Comparison of ENCODE assay signal across 10 mouse cellular contexts in genomic region chrX:13311396-13311795, GRCm38 (mm10). TPM values are rescaled to one million over a fixed set of nuclear protein-coding genes. Genes with fewer than 3 reads are reported as not detected.
DNase-seq lines count a peak whose midpoint lies in the region; ATAC-seq lines count a peak whose summit lies in the region.
"Had no signal": no experiment of that assay in that cellular context is flagged by ENCODE, and none has a peak within 500 bp of the region (broad histone marks: within the 10 kb centered on the region; RNA-seq: fewer than 3 reads in every experiment).

No protein-coding gene starts in this region.

- ATAC-seq in granulocyte monocyte progenitor cell, adult 5-6 weeks (replicated peaks; ENCODE audit: poor library complexity, severe bottlenecking), result peak; percentile 99
- ATAC-seq in neutrophil, adult 5-6 weeks (ENCODE audit: extremely low read depth, insufficient number of reproducible peaks, low FRiP score, poor library complexity, severe bottlenecking), result peak; percentile 94

- peak; percentile 55 for DNase-seq in lung, postnatal 25 days (ENCODE audit: low spot score)
- no peak for DNase-seq in lung, postnatal 4 days
- peak; percentile 14 to 55 for DNase-seq in thymus, postnatal 36 days
- no peak for DNase-seq in right cerebral cortex, adult 2 months (ENCODE audit: low spot score in 2 of 2)
- no peak for DNase-seq in frontal cortex, postnatal 36 days (ENCODE audit: low spot score in 2 of 2)
- DNase-seq in kidney, adult 8-10 months, result no peak
- DNase-seq: adrenal gland, postnatal 36 days; cerebellum, adult 9-11 months had no signal

RNA-seq across cellular contexts. Expression of gene Ddx3x, which starts 30.6 kb away (rescaled TPM):
- 150 and 178 TPM in 2 replicates for total RNA-seq in granulocyte monocyte progenitor cell, adult 5-6 weeks (2014; fragmentation: Nextera tagmentation)
- total RNA-seq in granulocyte monocyte progenitor cell, adult 5-6 weeks (2017), result 451 and 491 TPM in 2 replicates
- 498 and 529 TPM in 2 replicates for total RNA-seq in neutrophil, adult 5-6 weeks (2017)

Comparison
In these comparisons a context has a peak if more than half of its experiments do, and no peak if none do; other contexts are left out.
1. DNase-seq: peak in lung, postnatal 25 days (single experiment) and thymus, postnatal 36 days (2 of 2); none in lung, postnatal 4 days (0 of 2), right cerebral cortex, adult 2 months (0 of 2), frontal cortex, postnatal 36 days (0 of 2) and kidney, adult 8-10 months (0 of 2).